Mouse (Mus musculus) right cerebral cortex, postnatal 14 days (tissue): Measurements from ENCODE around the gene Try4.
"Not testable (repeated sequence)": the region's sequence is repeated elsewhere in the genome, so short reads cannot be mapped to it uniquely, and the experiment has no call there.

ENCODE experiments used
- DNase-seq: peaks from one replicate; pipeline ENCODE4 v3.0.0; 2022

Gene Try4

DNA sequence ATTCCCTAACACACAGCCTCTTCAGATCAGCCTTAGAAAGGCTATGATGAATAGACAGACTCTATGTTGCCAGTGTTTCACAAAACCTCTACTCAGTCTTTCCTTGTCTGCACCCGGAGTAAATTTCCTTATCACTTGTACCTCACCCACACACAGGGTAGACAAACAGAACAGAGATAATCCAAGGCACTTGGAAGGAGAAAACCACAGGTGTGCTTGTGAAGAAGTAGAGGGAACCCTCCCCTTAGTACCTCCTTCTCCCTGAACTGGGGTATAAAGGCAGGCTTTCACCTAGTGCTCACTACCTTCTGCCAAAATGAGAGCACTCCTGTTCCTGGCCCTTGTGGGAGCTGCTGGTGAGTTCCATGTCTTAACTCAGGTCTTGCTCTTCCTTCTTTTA, at the start of gene Try4:
TSS of gene Try4 (plus strand) at position 301 of the 400 bp plus-strand sequence.
- no peak for DNase-seq

DNA sequence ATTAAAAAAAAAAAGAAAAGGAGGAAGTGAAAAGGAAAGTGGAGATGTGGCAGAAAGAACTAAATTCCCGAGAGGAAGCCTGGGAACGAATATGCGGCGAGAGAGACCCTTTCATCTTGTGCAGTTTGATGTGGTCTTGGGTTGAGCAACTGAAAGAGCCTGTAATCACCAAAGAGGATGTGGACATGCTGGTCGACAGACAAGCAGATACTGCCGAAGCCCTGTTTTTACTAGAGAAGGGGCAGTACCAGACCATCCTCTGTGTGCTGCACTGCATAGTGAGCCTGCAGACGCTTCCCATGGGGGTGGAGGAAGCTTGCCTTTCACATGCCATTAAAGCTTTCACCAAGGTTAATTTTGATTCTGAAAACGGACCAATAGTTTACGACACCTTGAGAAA, 48.8 kb upstream of the Try4 start:
- not testable (repeated sequence) for DNase-seq

DNA sequence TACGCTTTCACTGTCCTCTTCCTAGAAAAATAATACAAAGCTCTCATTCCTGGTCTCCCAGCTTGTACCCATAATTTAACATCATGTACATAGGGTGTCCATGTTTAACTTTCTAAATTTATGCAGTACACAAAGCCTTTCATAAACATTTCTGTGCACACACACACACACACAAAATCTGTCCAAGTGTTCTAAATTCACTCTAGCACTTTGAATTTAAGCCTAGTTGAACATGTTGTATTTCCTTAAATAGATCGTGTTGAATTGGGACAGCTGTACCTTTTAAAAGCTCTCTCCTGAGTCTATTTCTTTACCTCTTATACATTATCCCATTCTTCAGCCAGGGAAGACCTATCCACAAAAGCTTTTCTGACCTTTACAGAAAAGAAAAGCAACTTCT, 45.6 kb upstream of the Try4 start:
- no peak for DNase-seq

DNA sequence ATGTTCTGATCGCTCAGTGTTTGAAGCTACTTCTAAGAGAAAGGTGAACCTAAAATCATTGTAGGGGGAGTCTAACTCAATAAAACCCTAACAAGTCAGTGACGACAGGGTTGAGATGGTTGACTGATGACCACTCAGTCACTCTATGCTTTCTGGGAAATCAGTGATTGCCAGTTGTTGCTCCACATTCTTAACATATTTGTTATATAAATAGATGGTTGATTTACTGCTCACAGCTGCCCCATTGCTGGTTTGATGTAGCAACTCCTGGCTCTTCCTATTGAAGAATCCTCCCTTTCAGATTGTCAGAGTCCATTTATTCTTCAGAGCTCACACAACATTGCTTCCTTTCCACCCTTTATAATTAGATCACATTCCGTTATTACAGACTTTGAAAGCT, 44.6 kb upstream of the Try4 start:
- no peak for DNase-seq

GRCm38 (mm10) chr6:41262796-41263195, 39.3 kb upstream of the Try4 start:
- DNase-seq = no peak

GRCm38 (mm10) chr6:41266140-41266539, 35.9 kb upstream of the Try4 start:
- DNase-seq = no peak

DNA sequence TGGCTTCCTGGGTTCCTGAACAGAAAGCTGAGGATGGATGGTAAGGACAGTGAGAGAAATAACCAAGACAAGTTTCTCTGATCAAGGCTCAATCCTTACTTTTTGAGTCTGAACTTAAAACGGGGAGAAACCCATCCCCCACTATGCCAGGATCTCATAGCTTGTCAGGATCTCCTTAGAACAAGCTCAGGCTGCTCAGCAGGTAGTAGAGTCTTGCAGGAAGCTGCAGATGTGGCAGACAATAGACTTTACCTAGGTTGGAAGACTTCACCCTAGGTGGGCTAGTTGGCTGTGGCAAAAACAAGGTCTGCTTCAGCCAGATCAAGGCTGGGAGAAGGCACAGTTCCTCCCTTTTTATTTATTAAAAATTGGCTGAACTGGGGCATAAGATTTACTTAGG, 3.8 kb upstream of the Try4 start:
- no peak for DNase-seq

DNA sequence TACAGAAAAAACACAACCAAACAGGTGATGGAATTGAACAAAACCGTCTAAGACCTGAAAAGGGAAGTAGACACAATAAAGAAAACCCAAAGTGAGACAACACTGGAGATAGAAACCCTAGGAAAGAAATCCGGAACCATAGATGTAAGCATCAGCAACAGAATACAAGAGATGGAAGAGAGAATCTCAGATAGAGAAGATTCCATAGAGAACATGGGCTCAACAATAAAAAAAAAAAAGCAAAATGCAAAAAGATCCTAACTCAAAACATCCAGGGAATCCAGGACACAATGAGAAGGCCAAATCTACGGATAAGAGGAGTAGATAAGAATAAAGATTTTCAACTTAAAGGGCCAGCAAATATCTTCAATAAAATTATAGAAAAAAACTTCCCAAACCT, 14.7 kb downstream of the Try4 start, which contains the start of gene Try5:
TSS of gene Try5 (minus strand) at position 101 of the 400 bp plus-strand sequence.
- not testable (repeated sequence) for DNase-seq

GRCm38 (mm10) chr6:41353932-41354331, 51.9 kb downstream of the Try4 start, which contains the start of gene Try10:
Try10 (plus strand) TSS chr6:41354105.
- no peak for DNase-seq
